In genomic region chr5:107152989-107153388, GRCm38 (mm10) we compare ENCODE assay signal across 15 mouse cellular contexts.
"Had no signal": no experiment of that assay in that cellular context is flagged by ENCODE, and none has a peak within 500 bp of the region (broad histone marks: within the 10 kb centered on the region; RNA-seq: fewer than 3 reads in every experiment).

No protein-coding gene starts in this region.

- H3K27ac ChIP-seq: kidney, postnatal 0 days; layer of hippocampus, adult 2 months; left cerebral cortex, adult 2 months; liver, embryonic 13.5 days had no signal

- H3K9ac ChIP-seq: limb, embryonic 13.5 days; liver, embryonic 13.5 days had no signal

- H3K9me3 ChIP-seq: limb, embryonic 13.5 days; liver, embryonic 13.5 days had no signal

- H3K27me3 ChIP-seq: limb, embryonic 13.5 days; liver, embryonic 13.5 days had no signal

- H3K4me2 ChIP-seq: limb, embryonic 13.5 days; liver, embryonic 13.5 days; midbrain, embryonic 11.5 days had no signal

- H3K4me3 ChIP-seq: layer of hippocampus, adult 2 months; left cerebral cortex, adult 2 months; limb, embryonic 13.5 days; liver, embryonic 13.5 days had no signal

- DNase-seq: kidney, adult 11 months; kidney, adult 9 months; kidney, postnatal 25 days; layer of hippocampus, adult 9-11 months; liver, embryonic 13.5 days; lung, adult 2 months; lung, postnatal 14 days; lung, postnatal 4 days; midbrain, embryonic 14.5 days; thymus, postnatal 36 days had no signal
